Mouse (Mus musculus) cerebellum, adult 8-10 months (tissue): ENCODE data around the gene 9330161L09Rik.

Source experiments
- DNase-seq: peaks from one replicate; pipeline ENCODE4 v3.0.0; 2022

Gene 9330161L09Rik

GRCm38 (mm10) chr12:103388505-103389347 lies 18.9 kb downstream of the 9330161L09Rik start, which contains the start of gene Otub2:
Gene Otub2 (plus strand): TSS chr12:103388682.
- peak; percentile 96 for DNase-seq

GRCm38 (mm10) chr12:103380226-103380625 lies 27.4 kb downstream of the 9330161L09Rik start:
- DNase-seq, result no peak

- DNase-seq, result no peak
Measured at GRCm38 (mm10) chr12:103376774-103377173, 30.8 kb downstream of the 9330161L09Rik start.

GRCm38 (mm10) chr12:103376124-103376523 lies 31.5 kb downstream of the 9330161L09Rik start:
- DNase-seq, result no peak

- no peak for DNase-seq
Measured at GRCm38 (mm10) chr12:103373530-103374236, 33.9 kb downstream of the 9330161L09Rik start.

- DNase-seq, result peak; percentile 36
Measured at GRCm38 (mm10) chr12:103371711-103372110, 35.9 kb downstream of the 9330161L09Rik start.

- no peak for DNase-seq
Measured at GRCm38 (mm10) chr12:103370861-103371260, 36.8 kb downstream of the 9330161L09Rik start.

DNA sequence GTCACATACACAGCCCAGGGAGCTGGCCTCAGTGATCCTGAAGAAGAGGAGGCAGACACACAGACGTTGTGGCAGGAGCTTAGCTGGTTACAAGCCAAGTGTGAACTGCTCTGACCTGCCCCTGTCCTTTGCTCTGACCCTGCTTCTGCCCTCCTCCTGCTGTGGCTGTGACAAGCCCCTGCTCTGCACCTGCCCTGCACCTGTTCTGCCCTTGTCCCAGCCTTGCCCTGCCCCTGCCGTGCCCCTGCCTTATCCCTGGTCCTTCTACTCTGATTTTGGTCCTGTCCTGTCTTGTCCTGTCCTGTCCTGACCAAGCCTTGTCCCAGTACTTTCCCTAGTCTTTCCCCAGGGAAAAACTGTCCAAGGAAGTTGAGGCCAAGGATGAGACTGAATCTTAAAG lies 38.8 kb downstream of the 9330161L09Rik start:
- no peak for DNase-seq

- DNase-seq, result no peak
Measured at GRCm38 (mm10) chr12:103368326-103368669, 39.3 kb downstream of the 9330161L09Rik start.

- peak; percentile 47 for DNase-seq
Measured at GRCm38 (mm10) chr12:103367620-103368325, 39.8 kb downstream of the 9330161L09Rik start.

DNA sequence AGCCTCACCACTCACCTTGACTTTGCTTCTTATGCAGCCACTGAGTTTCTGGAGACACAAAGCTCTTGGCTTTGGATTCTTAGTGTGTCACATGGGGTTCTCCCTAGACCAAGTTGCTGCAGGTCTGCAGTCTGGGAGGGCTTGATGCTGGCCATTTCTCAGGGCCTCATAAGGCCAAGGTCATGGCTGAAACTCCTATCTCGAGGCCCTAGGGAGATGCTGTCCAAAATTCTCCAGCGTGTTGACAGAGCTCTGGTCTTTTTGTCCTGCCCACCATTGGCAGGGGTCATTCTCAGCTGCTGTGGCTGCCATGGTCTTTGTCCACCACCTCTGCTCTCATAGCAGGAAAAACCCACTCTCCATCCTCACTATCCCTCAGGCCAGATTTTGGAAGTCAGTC lies 40.4 kb downstream of the 9330161L09Rik start:
- no peak for DNase-seq

DNA sequence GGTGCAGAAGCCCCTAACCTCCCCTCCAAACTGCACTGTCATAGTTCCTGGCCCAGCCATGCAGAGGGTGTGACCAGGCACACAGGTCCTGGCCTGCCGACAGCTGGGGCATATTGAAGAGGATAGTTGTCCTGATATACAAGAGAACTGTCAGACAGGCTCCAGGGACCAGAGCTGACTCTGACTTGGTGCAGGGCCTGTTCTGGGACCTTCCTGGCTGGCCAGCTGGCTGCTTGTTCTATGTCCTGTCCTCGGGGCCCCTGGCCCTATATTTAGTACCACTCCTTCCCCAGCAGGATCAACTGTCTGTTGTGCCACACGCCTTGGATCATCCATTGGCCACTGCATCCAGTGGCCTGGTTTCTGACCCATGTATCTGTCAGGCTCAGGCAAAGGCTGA lies 45.3 kb downstream of the 9330161L09Rik start:
- no peak for DNase-seq

GRCm38 (mm10) chr12:103361539-103362307 lies 45.9 kb downstream of the 9330161L09Rik start:
- DNase-seq, result no peak

DNA sequence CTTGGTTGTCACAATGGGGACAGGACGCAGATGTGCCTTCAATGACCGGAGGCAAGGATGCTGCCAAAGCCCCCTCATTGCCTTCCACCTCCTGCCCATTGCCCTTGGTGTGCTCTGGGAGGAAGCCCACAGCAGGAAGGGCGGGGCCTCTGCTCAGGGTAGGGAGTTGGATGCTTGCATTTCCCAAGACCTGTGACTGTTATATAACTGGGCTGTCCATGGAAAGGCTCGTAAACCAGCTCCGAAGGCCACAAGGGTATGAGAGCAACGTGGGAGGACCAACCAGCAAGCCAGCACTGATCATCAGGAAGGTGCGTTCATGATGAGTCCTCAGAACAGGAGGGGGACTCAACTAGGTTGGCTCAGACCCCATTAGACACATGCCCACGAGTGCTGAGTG lies 46.8 kb downstream of the 9330161L09Rik start:
- no peak for DNase-seq

DNA sequence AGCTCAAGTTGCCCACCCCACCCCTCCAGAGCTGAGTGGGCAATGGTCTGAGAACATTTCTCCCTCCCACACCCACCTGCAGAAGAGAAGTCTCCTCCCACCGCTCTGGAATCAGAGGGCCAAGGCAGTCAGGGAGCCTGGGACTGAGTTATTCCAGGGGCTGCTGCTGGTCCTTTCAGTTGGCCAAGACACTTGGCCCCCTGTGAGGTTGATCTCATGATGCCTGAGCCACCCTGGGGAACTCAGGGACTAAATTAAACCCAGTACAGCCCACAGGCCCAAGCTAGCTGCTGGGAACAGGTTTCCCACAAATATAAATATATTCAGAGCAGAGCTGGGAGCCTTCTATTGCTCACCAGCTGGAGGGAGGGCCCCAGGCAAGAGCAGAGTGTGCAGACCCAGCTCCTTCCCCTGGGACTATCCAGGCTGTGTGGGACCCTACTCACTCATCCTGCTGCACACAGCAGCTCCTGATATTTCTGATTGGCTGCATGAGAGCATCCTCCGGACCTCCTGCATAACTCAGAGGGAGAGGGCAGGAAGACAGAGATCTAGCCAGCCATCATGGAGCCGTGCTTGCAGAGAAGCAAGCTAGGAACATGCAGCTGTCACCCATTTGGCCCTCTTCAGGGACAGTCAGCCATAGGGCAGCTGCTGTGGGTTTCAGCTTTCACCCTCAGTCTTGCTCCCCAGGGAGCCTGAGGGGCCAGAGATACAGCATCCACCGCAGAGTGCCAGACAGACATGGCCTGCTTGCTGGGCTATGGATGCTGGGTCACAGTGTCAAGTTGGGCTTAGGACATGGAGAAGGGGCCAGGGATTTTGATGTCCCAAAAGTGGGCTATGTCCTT lies 48.4 kb downstream of the 9330161L09Rik start:
- DNase-seq, result no peak

DNA sequence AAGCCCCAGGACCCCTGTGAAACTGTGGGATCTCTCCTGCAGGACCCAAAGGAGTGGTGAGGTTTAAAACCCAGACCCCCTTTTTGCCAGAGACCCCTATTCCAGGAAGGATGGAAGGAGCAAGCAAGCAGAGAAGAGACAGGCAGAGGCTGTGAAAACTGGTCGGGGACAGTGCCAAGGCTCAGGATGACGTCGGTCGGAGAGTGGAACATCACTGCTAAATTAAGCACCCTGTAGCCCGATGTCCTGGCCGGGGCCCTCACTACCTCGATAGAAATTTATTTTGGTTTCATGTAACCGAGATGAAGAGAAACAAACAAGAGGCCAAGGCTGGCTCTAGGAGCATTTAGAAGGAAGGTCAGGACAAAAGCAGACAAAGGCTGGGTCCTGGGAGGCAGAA lies 49.4 kb downstream of the 9330161L09Rik start:
- no peak for DNase-seq
